In genomic region chr8:83239341-83239740, GRCm38 (mm10) we compare ENCODE assay signal across 26 mouse cellular contexts. TPM values are rescaled to one million over a fixed set of nuclear protein-coding genes. Genes with fewer than 3 reads are reported as not detected.
DNase-seq lines count a peak whose midpoint lies in the region; ATAC-seq and TF ChIP-seq lines count a peak whose summit lies in the region.
"Had no signal": no experiment of that assay in that cellular context is flagged by ENCODE, and none has a peak within 500 bp of the region (broad histone marks: within the 10 kb centered on the region; RNA-seq: fewer than 3 reads in every experiment).

No protein-coding gene starts in this region.

- peak; percentile 34; the same call in 1 of the 2 replicates for ATAC-seq in hindbrain, embryonic 16.5 days
- ATAC-seq in midbrain, postnatal 0 days (ENCODE audit: low FRiP score): no peak
- ATAC-seq: Patski had no signal

- no peaks in the 10 kb centered on the region for H3K27me3 ChIP-seq in hindbrain, embryonic 16.5 days (replicated peaks; ENCODE audit: control insufficient read depth, insufficient read depth, low read length)
- no peaks in the 10 kb centered on the region for H3K27me3 ChIP-seq in hindbrain, embryonic 10.5 days (ENCODE audit: insufficient read depth, poor library complexity, severe bottlenecking)
- H3K27me3 ChIP-seq in thymus, adult 2 months (ENCODE audit: control insufficient read depth, insufficient read depth, low read length): no peaks in the 10 kb centered on the region
- no peaks in the 10 kb centered on the region for H3K27me3 ChIP-seq in midbrain, postnatal 0 days (ENCODE audit: insufficient read depth, low read length)
- H3K27me3 ChIP-seq: CH12.LX; kidney, embryonic 15.5 days; limb, embryonic 15.5 days; lung, embryonic 15.5 days; Patski had no signal

- TF ChIP-seq CTCF in thymus, adult 2 months (IDR thresholded peaks at IDR 0.05; ENCODE audit: borderline replicate concordance, control insufficient read depth, extremely low read depth, insufficient read depth, low read length, poor library complexity): no peak
- TF ChIP-seq CTCF in midbrain, postnatal 0 days (IDR thresholded peaks at IDR 0.05): no peak

- DNase-seq in cerebellum, postnatal 14 days: peak; percentile 46 to 60
- DNase-seq in cerebellum, adult 11-12 months: no peak
- no peak for DNase-seq in hindbrain, embryonic 10.5 days (ENCODE audit: low spot score)
- no peak for DNase-seq in thymus, adult 2 months
- no peak for DNase-seq in thymus, postnatal 0 days (ENCODE audit: low spot score)
- peak; percentile 19 for DNase-seq in midbrain, postnatal 0 days (ENCODE audit: low spot score)
- DNase-seq: adrenal gland, postnatal 36 days; B cell, adult 2 months; kidney, adult 11 months; kidney, postnatal 36 days; lung, postnatal 36 days; right cerebral cortex, postnatal 14 days had no signal

- no peak overlapping the region for H3K4me2 ChIP-seq in hindbrain, embryonic 16.5 days (ENCODE audit: low read length)
- H3K4me2 ChIP-seq in midbrain, postnatal 0 days (ENCODE audit: low read depth, low read length, poor library complexity, severe bottlenecking): no peak overlapping the region
- H3K4me2 ChIP-seq: kidney, embryonic 15.5 days; limb, embryonic 15.5 days; lung, embryonic 15.5 days had no signal

- peak overlapping the region; percentile 29; the same call in 1 of the 2 replicates for H3K27ac ChIP-seq in hindbrain, embryonic 16.5 days (ENCODE audit: low read depth, low read length)
- H3K27ac ChIP-seq in hindbrain, embryonic 10.5 days: no peak overlapping the region
- H3K27ac ChIP-seq in thymus, adult 2 months (ENCODE audit: control insufficient read depth, insufficient read depth, low read length): peak overlapping the region; percentile 66
- H3K27ac ChIP-seq in midbrain, postnatal 0 days (ENCODE audit: low read depth, low read length): 0 out of 2 replicates have a peak overlapping the region, but pooled peaks have one; percentile 18
- H3K27ac ChIP-seq: left cerebral cortex, adult 2 months; limb, embryonic 15.5 days; liver, embryonic 14.5 days; lung, embryonic 15.5 days; stomach, postnatal 0 days had no signal

- H3K4me1 ChIP-seq in hindbrain, embryonic 16.5 days (ENCODE audit: control insufficient read depth, insufficient read depth, low read depth, low read length): no peaks in the 10 kb centered on the region
- H3K4me1 ChIP-seq in hindbrain, embryonic 10.5 days (replicated peaks): no peaks in the 10 kb centered on the region
- peaks cover 14% of the 10 kb centered on the region for H3K4me1 ChIP-seq in thymus, adult 2 months (replicated peaks; ENCODE audit: control insufficient read depth, insufficient read depth, low read length)
- no peaks in the 10 kb centered on the region for H3K4me1 ChIP-seq in midbrain, postnatal 0 days (ENCODE audit: insufficient read depth, low read length)
- H3K4me1 ChIP-seq: limb, embryonic 15.5 days; lung, embryonic 15.5 days; megakaryocyte, embryonic 14.5 days had no signal

- no peaks in the 10 kb centered on the region for H3K9me3 ChIP-seq in hindbrain, embryonic 16.5 days (ENCODE audit: control insufficient read depth, low read length)
- no peaks in the 10 kb centered on the region for H3K9me3 ChIP-seq in hindbrain, embryonic 10.5 days
- H3K9me3 ChIP-seq in midbrain, postnatal 0 days (ENCODE audit: low read length): no peaks in the 10 kb centered on the region
- H3K9me3 ChIP-seq: G1E; kidney, embryonic 15.5 days; limb, embryonic 15.5 days; lung, embryonic 15.5 days; megakaryocyte, embryonic 14.5 days had no signal

- no peak overlapping the region for H3K9ac ChIP-seq in hindbrain, embryonic 16.5 days (ENCODE audit: low read depth, low read length)
- no peak overlapping the region for H3K9ac ChIP-seq in midbrain, postnatal 0 days (replicated peaks; ENCODE audit: low read length, poor library complexity, severe bottlenecking)
- H3K9ac ChIP-seq: kidney, embryonic 15.5 days; limb, embryonic 15.5 days; liver, embryonic 14.5 days; lung, embryonic 15.5 days had no signal

- H3K4me3 ChIP-seq in hindbrain, embryonic 16.5 days (ENCODE audit: low read length): no peak overlapping the region
- H3K4me3 ChIP-seq in hindbrain, embryonic 10.5 days: no peak overlapping the region
- H3K4me3 ChIP-seq in thymus, adult 2 months (ENCODE audit: control insufficient read depth, insufficient read depth, low read length): no peak overlapping the region
- H3K4me3 ChIP-seq in midbrain, postnatal 0 days (ENCODE audit: low read depth, low read length): no peak overlapping the region
- H3K4me3 ChIP-seq: kidney, embryonic 15.5 days; left cerebral cortex, adult 2 months; limb, embryonic 15.5 days; lung, embryonic 15.5 days; megakaryocyte, embryonic 14.5 days had no signal

- H3K36me3 ChIP-seq in hindbrain, embryonic 16.5 days (ENCODE audit: control insufficient read depth, insufficient read depth, low read length): peaks cover 19% of the 10 kb centered on the region
- H3K36me3 ChIP-seq in hindbrain, embryonic 10.5 days: peaks cover 49% of the 10 kb centered on the region
- no peaks in the 10 kb centered on the region for H3K36me3 ChIP-seq in thymus, adult 2 months (ENCODE audit: control insufficient read depth, insufficient read depth, low read length)
- H3K36me3 ChIP-seq in midbrain, postnatal 0 days (ENCODE audit: insufficient read depth, low read length): peaks cover 22% of the 10 kb centered on the region
- H3K36me3 ChIP-seq: G1E; kidney, embryonic 15.5 days; limb, embryonic 15.5 days; lung, embryonic 15.5 days had no signal

- no peak for TF ChIP-seq POLR2A in thymus, adult 2 months (IDR thresholded peaks at IDR 0.05; ENCODE audit: control insufficient read depth, extremely low read depth, insufficient read depth, low read length, poor library complexity)

RNA-seq across cellular contexts. Expression of gene Ucp1, which starts 50.8 kb away (rescaled TPM):
- polyA plus RNA-seq in hindbrain, embryonic 16.5 days (2015; fragmentation: Nextera tagmentation; extraction: Ambion mirVana): 0.12 and 0.21 TPM in 2 replicates
- 0.10 TPM in 1 of 2 replicates, not detected in the other for polyA plus RNA-seq in hindbrain, embryonic 10.5 days (2016; fragmentation: Nextera tagmentation; extraction: Ambion mirVana)
- 157 and 415 TPM in 2 replicates for polyA plus RNA-seq in thymus, adult 2 months (2012; rRNA removed)
- 0.19 and 1.0 TPM in 2 replicates for polyA plus RNA-seq in thymus, postnatal 0 days (2015; fragmentation: Nextera tagmentation; extraction: Ambion mirVana)
- 0.52 TPM in 1 of 2 replicates, not detected in the other for total RNA-seq in midbrain, postnatal 0 days (2014; rRNA removed)
- polyA plus RNA-seq in midbrain, postnatal 0 days (2015; fragmentation: Nextera tagmentation; extraction: Ambion mirVana): 0.15 TPM in 1 of 2 replicates, not detected in the other
- total RNA-seq: CH12.LX; G1E; gastrocnemius, adult 18-20 months; left cerebral cortex, adult 2 months; left cerebral cortex, postnatal 36 days had no signal
- polyA plus RNA-seq: G1E; heart, embryonic 14.5 days; kidney, embryonic 15.5 days; limb, embryonic 15.5 days; liver, embryonic 14.5 days; lung, embryonic 15.5 days; Patski; stomach, postnatal 0 days had no signal

Comparison
In these comparisons a context has a peak if more than half of its experiments do, and no peak if none do; other contexts are left out.
1. DNase-seq: peak in cerebellum, postnatal 14 days (2 of 2) and midbrain, postnatal 0 days (single experiment); none in cerebellum, adult 11-12 months (single experiment), hindbrain, embryonic 10.5 days (single experiment), thymus, adult 2 months (single experiment) and thymus, postnatal 0 days (single experiment).
2. RNA of gene Ucp1, which starts 50.8 kb away (polyA plus RNA-seq): 157 to 415 TPM in thymus, adult 2 months; 0.19 to 1.0 TPM in thymus, postnatal 0 days, 0.12 to 0.21 TPM in hindbrain, embryonic 16.5 days, 0.15 TPM in midbrain, postnatal 0 days and 0.10 TPM in hindbrain, embryonic 10.5 days; every median in the first group is over 10 times any median in the second.